Mouse (Mus musculus) T-cell, adult 66 days (primary cell): ENCODE results near the gene Gbp4. TPM values are rescaled to one million over a fixed set of nuclear protein-coding genes. Genes with fewer than 3 reads are reported as not detected.

ENCODE experiments used
- total RNA-seq, 2 experiments: library from RNA; stranded (reverse); gene quantifications; 3 replicates in 1 of 2; 4 replicates in 1 of 2; pipeline ENCODE4 v1.2.4; 2023

Gene Gbp4
- total RNA-seq: 100 to 1,000 TPM; 156 to 169 TPM

DNA sequence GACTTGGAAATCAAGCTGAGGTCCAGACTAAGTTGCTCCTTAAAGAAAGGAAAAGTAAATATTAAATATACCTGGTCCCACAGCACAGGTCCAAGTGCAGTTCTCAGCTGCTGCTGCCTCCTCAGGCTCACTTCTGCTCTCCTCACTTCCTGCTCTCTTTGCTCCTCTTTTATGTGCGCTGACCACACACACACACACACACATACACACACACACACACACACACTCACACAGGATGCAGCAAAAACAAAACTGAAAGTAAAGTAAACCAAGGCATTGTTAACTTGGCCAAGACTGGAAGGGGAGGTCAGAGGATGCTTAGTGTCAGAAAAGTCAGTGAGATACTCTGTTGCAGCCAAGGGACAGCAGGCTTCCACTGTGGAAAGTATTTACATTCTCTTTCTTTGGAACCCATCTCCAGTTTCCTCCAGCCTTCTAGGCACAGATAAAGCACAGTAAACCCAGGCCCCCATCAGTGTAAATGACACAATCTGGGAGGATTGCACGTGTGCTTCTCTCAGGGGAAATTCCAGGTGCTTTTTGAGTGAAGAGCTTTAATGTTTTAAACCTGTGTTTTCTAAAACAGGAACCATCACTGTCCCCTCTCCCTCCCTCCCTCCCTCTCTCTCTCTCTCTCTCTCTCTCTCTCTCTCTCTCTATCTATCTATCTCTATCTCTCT is at the start of gene Gbp4, which contains the start of the genes Gbp9 and Gbp8:
Gbp4 (minus strand) TSS at position 178 of the 680 bp plus-strand sequence.
Gbp9 (minus strand) TSS at position 131 of the 680 bp plus-strand sequence.
Gbp8 (minus strand) TSS at position 132 of the 680 bp plus-strand sequence.

Other genes with a start within 250 kb of the Gbp4 start
- gene Abcg3, start 156.9 kb downstream of the Gbp4 start, total RNA-seq: 10 to 100 TPM in 1 of 2 experiments, 1 to 10 TPM in 1; 8.9 to 12.3 TPM
- gene Gbp9, start within 50 bp of the Gbp4 start, total RNA-seq: 100 to 1,000 TPM in 1 of 2 experiments, 10 to 100 TPM in 1; 88.6 to 103 TPM
- 10 to 100 TPM; 37.0 to 38.3 TPM for gene Gbp8, start within 50 bp of the Gbp4 start, total RNA-seq
- 10 to 100 TPM in 1 of 2 experiments, 1 to 10 TPM in 1; 8.5 to 18.4 TPM for gene Gbp10, start 99.9 kb upstream of the Gbp4 start, total RNA-seq
- gene Gm43302, start 154.1 kb upstream of the Gbp4 start, total RNA-seq: not detected
- 10 to 100 TPM; 57.5 to 76.8 TPM for gene Gbp6, start 154.1 kb upstream of the Gbp4 start, total RNA-seq